Mouse (Mus musculus): Measurements from ENCODE around the gene Ephx4. TPM values are rescaled to one million over a fixed set of nuclear protein-coding genes. Genes with fewer than 3 reads are reported as not detected.
A peak's percentile ranks its signal among the peaks of the same experiment; 100 is the strongest.

Ephx4 gene
- polyA plus RNA-seq, 1 experiment from 2014 or later, result 1.5 TPM

GRCm38 (mm10) chr5:107436587-107437209, 34.2 kb downstream of the Ephx4 start:
- 89% methylated on average over 6 of the region's 6 CpGs for WGBS
- no peaks in the 10 kb centered on the region for H3K9me3 ChIP-seq
- H3K4me1 ChIP-seq, result peaks cover 5% of the 10 kb centered on the region
- no peak overlapping the region for H3K9ac ChIP-seq
- no peaks in the 10 kb centered on the region for H3K27me3 ChIP-seq (replicated peaks)
- H3K36me3 ChIP-seq, result no peaks in the 10 kb centered on the region
- H3K4me2 ChIP-seq (replicated peaks), result 0 out of 2 replicates have a peak overlapping the region, but pooled peaks have one; percentile 65
- H3K4me3 ChIP-seq, result no peak overlapping the region
- no peak for ATAC-seq (ENCODE audit: low FRiP score, low read depth)
- H3K27ac ChIP-seq, result no peak overlapping the region

GRCm38 (mm10) chr5:107437464-107438281, 35.1 kb downstream of the Ephx4 start, which contains the start of gene Btbd8:
Gene Btbd8 (plus strand): TSS chr5:107437997.
- H3K4me2 ChIP-seq (replicated peaks), result peak within 1 kb of the TSS; percentile 65
- peak within 1 kb of the TSS; percentile 83 for H3K9ac ChIP-seq
- H3K27ac ChIP-seq, result no peak within 1 kb of the TSS
- ATAC-seq (ENCODE audit: low FRiP score, low read depth), result peak; percentile 97
- no peaks in the 10 kb centered on the region for H3K27me3 ChIP-seq (replicated peaks)
- H3K4me1 ChIP-seq, result peaks cover 5% of the 10 kb centered on the region
- H3K4me3 ChIP-seq, result peak within 1 kb of the TSS; percentile 86
- H3K9me3 ChIP-seq, result no peaks in the 10 kb centered on the region
- under 1% methylated on average over 51 of the region's 51 CpGs for WGBS
- no peaks in the 10 kb centered on the region for H3K36me3 ChIP-seq

- H3K27ac ChIP-seq, result no peak overlapping the region
- WGBS, result 24% methylated on average over 7 of the region's 7 CpGs
- no peaks in the 10 kb centered on the region for H3K9me3 ChIP-seq
- peak overlapping the region; percentile 65 for H3K4me2 ChIP-seq (replicated peaks)
- no peaks in the 10 kb centered on the region for H3K36me3 ChIP-seq
- H3K4me1 ChIP-seq, result peaks cover 5% of the 10 kb centered on the region
- H3K4me3 ChIP-seq, result peak overlapping the region; percentile 86
- H3K9ac ChIP-seq, result peak overlapping the region; percentile 83
- no peak; the same call in 1 of the 2 replicates for ATAC-seq (ENCODE audit: low FRiP score, low read depth)
- no peaks in the 10 kb centered on the region for H3K27me3 ChIP-seq (replicated peaks)
Measured at GRCm38 (mm10) chr5:107438353-107438752, 35.8 kb downstream of the Ephx4 start.

GRCm38 (mm10) chr5:107441881-107442280, 39.3 kb downstream of the Ephx4 start:
- Histone ChIP-seq H3K9ac (no peak overlapping the region), H3K9me3 (no peaks in the 10 kb centered on the region), H3K27me3 (replicated peaks) (no peaks in the 10 kb centered on the region), H3K36me3 (no peaks in the 10 kb centered on the region), H3K4me2 (replicated peaks) (no peak overlapping the region), H3K27ac (no peak overlapping the region), H3K4me3 (no peak overlapping the region), H3K4me1 (peaks cover 5% of the 10 kb centered on the region)
- ATAC-seq (ENCODE audit: low FRiP score, low read depth), result no peak
- 88% methylated on average over 5 of the region's 5 CpGs for WGBS

GRCm38 (mm10) chr5:107444251-107444650, 41.7 kb downstream of the Ephx4 start:
- H3K27me3 ChIP-seq (replicated peaks), result no peaks in the 10 kb centered on the region
- WGBS, result 75% methylated on average over 4 of the region's 4 CpGs

GRCm38 (mm10) chr5:107447977-107448376, 45.4 kb downstream of the Ephx4 start:
- Histone ChIP-seq H3K4me3 (no peak overlapping the region), H3K4me2 (replicated peaks) (no peak overlapping the region), H3K4me1 (no peaks in the 10 kb centered on the region), H3K9me3 (no peaks in the 10 kb centered on the region), H3K36me3 (no peaks in the 10 kb centered on the region), H3K27me3 (replicated peaks) (no peaks in the 10 kb centered on the region), H3K9ac (no peak overlapping the region), H3K27ac (no peak overlapping the region)
- ATAC-seq (ENCODE audit: low FRiP score, low read depth), result no peak
- WGBS, result 82% methylated on average over 4 of the region's 4 CpGs

More at GRCm38 (mm10) chr5:107444251-107444650, 41.7 kb downstream of the Ephx4 start:
- no peaks in the 10 kb centered on the region for H3K9me3 ChIP-seq
- ATAC-seq (ENCODE audit: low FRiP score, low read depth), result no peak
- H3K4me2 ChIP-seq (replicated peaks), result no peak overlapping the region
- H3K4me1 ChIP-seq, result no peaks in the 10 kb centered on the region
- H3K36me3 ChIP-seq, result no peaks in the 10 kb centered on the region
- no peak overlapping the region for H3K9ac ChIP-seq
- no peak overlapping the region for H3K27ac ChIP-seq
- no peak overlapping the region for H3K4me3 ChIP-seq

- H3K4me3 ChIP-seq, result no peak overlapping the region
- no peaks in the 10 kb centered on the region for H3K4me1 ChIP-seq
- H3K27ac ChIP-seq, result no peak overlapping the region
- no peaks in the 10 kb centered on the region for H3K9me3 ChIP-seq
- WGBS, result 93% methylated on average over 4 of the region's 4 CpGs
- no peak for ATAC-seq (ENCODE audit: low FRiP score, low read depth)
- H3K27me3 ChIP-seq (replicated peaks), result no peaks in the 10 kb centered on the region
- H3K4me2 ChIP-seq (replicated peaks), result no peak overlapping the region
- no peaks in the 10 kb centered on the region for H3K36me3 ChIP-seq
- H3K9ac ChIP-seq, result no peak overlapping the region
Measured at GRCm38 (mm10) chr5:107448784-107449183, 46.2 kb downstream of the Ephx4 start.

GRCm38 (mm10) chr5:107449620-107450019, 47.1 kb downstream of the Ephx4 start:
- ATAC-seq (ENCODE audit: low FRiP score, low read depth), result no peak
- Histone ChIP-seq H3K9me3 (no peaks in the 10 kb centered on the region), H3K4me1 (no peaks in the 10 kb centered on the region), H3K27ac (no peak overlapping the region), H3K36me3 (no peaks in the 10 kb centered on the region), H3K4me3 (no peak overlapping the region), H3K27me3 (replicated peaks) (no peaks in the 10 kb centered on the region), H3K4me2 (replicated peaks) (no peak overlapping the region), H3K9ac (no peak overlapping the region)
- WGBS, result 90% methylated on average over 5 of the region's 5 CpGs

- H3K4me1 ChIP-seq, result no peaks in the 10 kb centered on the region
- H3K9me3 ChIP-seq, result no peaks in the 10 kb centered on the region
- WGBS, result 95% methylated on average over 5 of the region's 5 CpGs
- H3K4me3 ChIP-seq, result no peak overlapping the region
- no peak overlapping the region for H3K4me2 ChIP-seq (replicated peaks)
- ATAC-seq (ENCODE audit: low FRiP score, low read depth), result no peak
- no peak overlapping the region for H3K9ac ChIP-seq
- no peaks in the 10 kb centered on the region for H3K36me3 ChIP-seq
- no peaks in the 10 kb centered on the region for H3K27me3 ChIP-seq (replicated peaks)
- H3K27ac ChIP-seq, result no peak overlapping the region
Measured at GRCm38 (mm10) chr5:107450299-107450698, 47.8 kb downstream of the Ephx4 start.

- ATAC-seq (ENCODE audit: low FRiP score, low read depth), result no peak
- Histone ChIP-seq H3K27ac (no peak overlapping the region), H3K36me3 (no peaks in the 10 kb centered on the region), H3K9me3 (no peaks in the 10 kb centered on the region), H3K27me3 (replicated peaks) (no peaks in the 10 kb centered on the region), H3K4me1 (no peaks in the 10 kb centered on the region), H3K9ac (no peak overlapping the region), H3K4me2 (replicated peaks) (no peak overlapping the region), H3K4me3 (no peak overlapping the region)
- 91% methylated on average over 4 of the region's 4 CpGs for WGBS
Measured at GRCm38 (mm10) chr5:107462147-107463076, 59.9 kb downstream of the Ephx4 start.

GRCm38 (mm10) chr5:107466501-107466900, 64.0 kb downstream of the Ephx4 start:
- 34% methylated on average over 5 of the region's 5 CpGs for WGBS
- Histone ChIP-seq H3K4me3 (no peak overlapping the region), H3K36me3 (no peaks in the 10 kb centered on the region; the same call in 1 of the 2 replicates), H3K9ac (no peak overlapping the region), H3K4me2 (replicated peaks) (no peak overlapping the region), H3K27me3 (replicated peaks) (no peaks in the 10 kb centered on the region), H3K9me3 (no peaks in the 10 kb centered on the region), H3K27ac (no peak overlapping the region), H3K4me1 (no peaks in the 10 kb centered on the region)
- no peak for ATAC-seq (ENCODE audit: low FRiP score, low read depth)

GRCm38 (mm10) chr5:107467098-107467497, 64.6 kb downstream of the Ephx4 start:
- Histone ChIP-seq H3K9me3 (no peaks in the 10 kb centered on the region), H3K27ac (no peak overlapping the region), H3K4me1 (no peaks in the 10 kb centered on the region), H3K27me3 (replicated peaks) (no peaks in the 10 kb centered on the region), H3K4me2 (replicated peaks) (no peak overlapping the region), H3K9ac (no peak overlapping the region), H3K4me3 (no peak overlapping the region), H3K36me3 (no peaks in the 10 kb centered on the region; the same call in 1 of the 2 replicates)
- ATAC-seq (ENCODE audit: low FRiP score, low read depth), result no peak
- 81% methylated on average over 4 of the region's 4 CpGs for WGBS

All from neural tube, embryonic 12.5 days (tissue).